Mouse (Mus musculus) lung, adult 2 months (tissue): ENCODE measurements around the gene Kdelc2. TPM values are rescaled to one million over a fixed set of nuclear protein-coding genes. Genes with fewer than 3 reads are reported as not detected.

Experiments used
- DNase-seq: peaks from one replicate; pipeline ENCODE4 v3.0.0; 2022
- H3K4me1 ChIP-seq: fragments of 200-500 bp; 2 replicates; pipeline ENCODE4 v1.6.1; 2011; ENCODE audit warnings: low read length; ENCODE audit not compliant: control insufficient read depth, insufficient read depth
- H3K4me3 ChIP-seq: fragments of 200-500 bp; replicated peaks from 2 replicates; pipeline ENCODE3; 2011; ENCODE audit warnings: low read depth, mild to moderate bottlenecking, control low read depth, low read length; ENCODE audit errors: extremely low read depth
- CTCF ChIP-seq: fragments of 200-500 bp; IDR thresholded peaks from 2 replicates; pipeline ENCODE4 v1.5.1; 2011; ENCODE audit warnings: mild to moderate bottlenecking, low read length, control low read depth; ENCODE audit not compliant: insufficient read depth
- POLR2A ChIP-seq: fragments of 200-500 bp; IDR thresholded peaks from 2 replicates; pipeline ENCODE4 v1.6.1; 2011; ENCODE audit warnings: low read depth, mild to moderate bottlenecking, control low read depth, low read length, borderline replicate concordance; ENCODE audit errors: extremely low read depth
- WGBS: fragments of 180-500 bp; shearing (Covaris S2); methylation state at CpG from one replicate; pipeline ENCODE4 v1.1.7; 2018; 5-methylcytosine and 5-hydroxymethylcytosine counted together
- polyA plus RNA-seq: library from polyadenylated mRNA; depleted of rRNA; stranded (reverse); fragments of >200 nt; gene quantifications from 2 replicates; pipeline ENCODE4 v1.2.3, GENCODE M21; 2012

The Kdelc2 gene
- polyA plus RNA-seq, 1 experiment: 11.5 TPM

GRCm38 (mm10) chr9:53349211-53349610 is 34.6 kb upstream of the Kdelc2 start:
- no peak for DNase-seq
- 48% methylated on average over 1 of the region's 1 CpGs for WGBS
- no peak for TF ChIP-seq POLR2A
- no peak for TF ChIP-seq CTCF

GRCm38 (mm10) chr9:53350331-53350730 is 33.5 kb upstream of the Kdelc2 start:
- WGBS: 85% methylated on average over 2 of the region's 2 CpGs
- H3K4me3 ChIP-seq: no peak overlapping the region

More at GRCm38 (mm10) chr9:53349211-53349610, 34.6 kb upstream of the Kdelc2 start:
- Histone ChIP-seq H3K4me1 (no peaks in the 10 kb centered on the region; the same call in 1 of the 2 replicates), H3K4me3 (no peak overlapping the region)

GRCm38 (mm10) chr9:53351899-53352298 is 31.9 kb upstream of the Kdelc2 start:
- 73% methylated on average over 6 of the region's 6 CpGs for WGBS
- no peak for DNase-seq

More at GRCm38 (mm10) chr9:53350331-53350730, 33.5 kb upstream of the Kdelc2 start:
- TF ChIP-seq CTCF (no peak), POLR2A (no peak)
- no peak for DNase-seq
- H3K4me1 ChIP-seq: peaks cover 2% of the 10 kb centered on the region

GRCm38 (mm10) chr9:53353161-53353560 is 30.7 kb upstream of the Kdelc2 start:
- 88% methylated on average over 5 of the region's 5 CpGs for WGBS
- Histone ChIP-seq H3K4me1 (peaks cover 4% of the 10 kb centered on the region), H3K4me3 (no peak overlapping the region)
- TF ChIP-seq POLR2A (no peak), CTCF (no peak)
- DNase-seq: no peak

More at GRCm38 (mm10) chr9:53351899-53352298, 31.9 kb upstream of the Kdelc2 start:
- Histone ChIP-seq H3K4me1 (peaks cover 4% of the 10 kb centered on the region), H3K4me3 (no peak overlapping the region)
- no peak for TF ChIP-seq CTCF
- no peak for TF ChIP-seq POLR2A

GRCm38 (mm10) chr9:53356219-53357155 is 27.3 kb upstream of the Kdelc2 start:
- Histone ChIP-seq H3K4me3 (no peak overlapping the region), H3K4me1 (peaks cover 4% of the 10 kb centered on the region; the same call in 1 of the 2 replicates)
- TF ChIP-seq POLR2A (no peak), CTCF (no peak)
- 26% methylated on average over 14 of the region's 14 CpGs for WGBS
- peak; percentile 60 for DNase-seq

GRCm38 (mm10) chr9:53371339-53371738 is 12.5 kb upstream of the Kdelc2 start:
- Histone ChIP-seq H3K4me3 (no peak overlapping the region), H3K4me1 (no peaks in the 10 kb centered on the region)
- WGBS: 29% methylated on average over 3 of the region's 3 CpGs
- TF ChIP-seq CTCF (no peak), POLR2A (no peak)
- DNase-seq: no peak

GRCm38 (mm10) chr9:53375907-53376306 is 7.9 kb upstream of the Kdelc2 start:
- TF ChIP-seq POLR2A (no peak), CTCF (0 out of 2 replicates have a peak, but pooled peaks have one; percentile 17)
- no peaks in the 10 kb centered on the region for H3K4me1 ChIP-seq
- no peak overlapping the region for H3K4me3 ChIP-seq
- WGBS: 21% methylated on average over 4 of the region's 4 CpGs
- DNase-seq: peak; percentile 25

GRCm38 (mm10) chr9:53376820-53377219 is 7.0 kb upstream of the Kdelc2 start:
- TF ChIP-seq POLR2A (no peak), CTCF (peak; percentile 42; the same call in 1 of the 2 replicates)
- WGBS: 84% methylated on average over 13 of the region's 13 CpGs
- no peak for DNase-seq
- H3K4me3 ChIP-seq: no peak overlapping the region
- no peaks in the 10 kb centered on the region for H3K4me1 ChIP-seq

- 29% methylated on average over 5 of the region's 5 CpGs for WGBS
- TF ChIP-seq POLR2A (no peak), CTCF (no peak)
- DNase-seq: no peak
- no peak overlapping the region for H3K4me3 ChIP-seq
- no peaks in the 10 kb centered on the region for H3K4me1 ChIP-seq
These were observed 6.2 kb upstream of the Kdelc2 start for GRCm38 (mm10) chr9:53377597-53377996.

- 72% methylated on average over 3 of the region's 3 CpGs for WGBS
- TF ChIP-seq POLR2A (no peak), CTCF (no peak)
- H3K4me1 ChIP-seq: no peaks in the 10 kb centered on the region
- DNase-seq: no peak
- no peak overlapping the region for H3K4me3 ChIP-seq
These were observed 5.7 kb upstream of the Kdelc2 start for GRCm38 (mm10) chr9:53378171-53378570.
